Mouse (Mus musculus) hindbrain, embryonic 12.5 days (tissue): Measurements from ENCODE around the gene Prl8a2. TPM values are rescaled to one million over a fixed set of nuclear protein-coding genes. Genes with fewer than 3 reads are reported as not detected.
A peak's percentile ranks its signal among the peaks of the same experiment; 100 is the strongest.

Source experiments
- ATAC-seq: fragments of 200-750 bp; cut with Nextera tagmentation; 2 replicates; pipeline ENCODE4 v1.8.0; 2017; ENCODE audit warnings: moderate TSS enrichment; ENCODE audit not compliant: low FRiP score
- H3K27ac ChIP-seq: fragments of 300-500 bp; sonication (generic); 2 replicates; pipeline ENCODE4 v1.5.1; 2016; ENCODE audit warnings: mild to moderate bottlenecking
- H3K27me3 ChIP-seq: fragments of 300-500 bp; sonication (generic); 2 replicates; pipeline ENCODE4 v1.6.1; 2016; ENCODE audit warnings: mild to moderate bottlenecking
- H3K36me3 ChIP-seq: fragments of 300-500 bp; sonication (generic); 2 replicates; pipeline ENCODE4 v1.6.1; 2016; ENCODE audit warnings: mild to moderate bottlenecking
- H3K4me1 ChIP-seq: fragments of 300-500 bp; sonication (generic); 2 replicates; pipeline ENCODE4 v1.6.1; 2016
- H3K4me2 ChIP-seq: fragments of 300-500 bp; sonication (generic); replicated peaks from 2 replicates; pipeline ENCODE4 v1.6.1; 2016; ENCODE audit warnings: mild to moderate bottlenecking
- H3K4me3 ChIP-seq: fragments of 300-500 bp; sonication (generic); 2 replicates; pipeline ENCODE4 v1.5.1; 2016; ENCODE audit warnings: mild to moderate bottlenecking
- H3K9ac ChIP-seq: fragments of 300-500 bp; sonication (generic); 2 replicates; pipeline ENCODE4 v1.6.1; 2016; ENCODE audit warnings: mild to moderate bottlenecking, moderate library complexity
- H3K9me3 ChIP-seq: fragments of 300-500 bp; sonication (generic); replicated peaks from 2 replicates; pipeline ENCODE4 v1.6.1; 2016; ENCODE audit warnings: mild to moderate bottlenecking
- WGBS: fragments of 180-500 bp; shearing (Covaris S2); methylation state at CpG from one replicate; pipeline ENCODE4 v1.1.7; 2016; 5-methylcytosine and 5-hydroxymethylcytosine counted together
- polyA plus RNA-seq: library from polyadenylated mRNA; unstranded; fragments of >200 nt; fragmentation: Nextera tagmentation; extraction: Ambion mirVana; gene quantifications from 2 replicates; pipeline ENCODE4 v1.2.1, GENCODE M21; 2016

Prl8a2 gene
- polyA plus RNA-seq, result not detected in 2 replicates

DNA sequence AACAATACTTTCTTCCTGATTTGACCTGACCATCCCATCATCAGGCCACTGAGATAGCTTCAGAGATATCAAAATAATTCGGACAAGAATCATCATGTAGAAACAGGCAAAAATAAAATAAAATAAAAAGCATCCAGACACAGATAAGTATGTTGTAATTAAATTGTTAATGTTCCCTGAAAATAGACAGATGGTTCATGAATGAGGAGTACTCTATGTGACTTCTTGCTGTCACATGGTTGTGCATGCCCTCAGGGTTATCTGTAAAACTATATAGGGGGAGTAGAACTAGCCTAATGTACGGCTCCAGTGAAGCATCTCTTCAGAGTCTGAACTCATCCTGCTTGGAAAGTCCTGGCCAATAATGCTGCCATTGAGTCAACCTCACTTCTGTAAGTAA is at the start of gene Prl8a2:
Gene Prl8a2, plus strand, starts transcription at position 301 of the 400 bp plus-strand sequence.
- no peak within 1 kb of the TSS for H3K9ac ChIP-seq
- H3K4me3 ChIP-seq, result no peak within 1 kb of the TSS
- no peaks in the 10 kb centered on the region for H3K9me3 ChIP-seq
- no peak for ATAC-seq
- no peak within 1 kb of the TSS for H3K27ac ChIP-seq
- no peaks in the 10 kb centered on the region for H3K36me3 ChIP-seq
- H3K4me1 ChIP-seq, result no peaks in the 10 kb centered on the region
- H3K4me2 ChIP-seq, result no peak within 1 kb of the TSS
- H3K27me3 ChIP-seq, result no peaks in the 10 kb centered on the region
- 86% methylated on average over 2 of the region's 2 CpGs for WGBS

GRCm38 (mm10) chr13:27312334-27313225 is 32.9 kb upstream of the Prl8a2 start, which contains the start of gene Prl6a1:
TSS of gene Prl6a1 (plus strand) at chr13:27312627.
- no peak for ATAC-seq

DNA sequence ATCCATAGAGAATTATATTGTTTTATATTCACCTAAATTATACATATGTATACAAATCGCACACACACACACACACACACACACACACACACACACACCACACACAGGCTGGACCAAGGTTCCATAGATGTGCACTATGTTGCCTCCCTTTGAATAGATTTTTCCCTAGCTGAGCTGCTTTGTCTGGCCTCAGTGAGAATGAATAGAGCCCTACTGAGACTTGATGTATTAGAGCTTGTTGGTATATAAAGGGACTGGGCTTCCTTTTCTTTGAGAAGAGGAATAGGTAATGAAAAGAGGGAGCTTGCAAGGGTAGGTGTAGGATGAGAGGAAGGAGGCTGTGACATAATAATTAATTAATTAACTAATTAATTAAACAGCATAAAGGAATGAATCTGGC is 10.5 kb upstream of the Prl8a2 start:
- H3K4me3 ChIP-seq, result no peak overlapping the region
- ATAC-seq, result 0 out of 2 replicates have a peak, but pooled peaks have one; percentile 54
- no peaks in the 10 kb centered on the region for H3K27me3 ChIP-seq
- no peaks in the 10 kb centered on the region for H3K36me3 ChIP-seq
- 47% methylated on average over 1 of the region's 1 CpGs for WGBS
- H3K9ac ChIP-seq, result no peak overlapping the region
- no peak overlapping the region for H3K4me2 ChIP-seq
- H3K27ac ChIP-seq, result no peak overlapping the region
- H3K9me3 ChIP-seq, result no peaks in the 10 kb centered on the region
- no peaks in the 10 kb centered on the region for H3K4me1 ChIP-seq

More at GRCm38 (mm10) chr13:27312334-27313225, 32.9 kb upstream of the Prl8a2 start, which contains the start of gene Prl6a1:
- WGBS, result 76% methylated on average over 7 of the region's 7 CpGs
- H3K4me3 ChIP-seq, result no peak within 1 kb of the TSS
- H3K36me3 ChIP-seq, result no peaks in the 10 kb centered on the region
- no peaks in the 10 kb centered on the region for H3K9me3 ChIP-seq
- no peaks in the 10 kb centered on the region for H3K4me1 ChIP-seq
- H3K4me2 ChIP-seq, result no peak within 1 kb of the TSS
- no peak within 1 kb of the TSS for H3K27ac ChIP-seq
- no peaks in the 10 kb centered on the region for H3K27me3 ChIP-seq
- no peak within 1 kb of the TSS for H3K9ac ChIP-seq

DNA sequence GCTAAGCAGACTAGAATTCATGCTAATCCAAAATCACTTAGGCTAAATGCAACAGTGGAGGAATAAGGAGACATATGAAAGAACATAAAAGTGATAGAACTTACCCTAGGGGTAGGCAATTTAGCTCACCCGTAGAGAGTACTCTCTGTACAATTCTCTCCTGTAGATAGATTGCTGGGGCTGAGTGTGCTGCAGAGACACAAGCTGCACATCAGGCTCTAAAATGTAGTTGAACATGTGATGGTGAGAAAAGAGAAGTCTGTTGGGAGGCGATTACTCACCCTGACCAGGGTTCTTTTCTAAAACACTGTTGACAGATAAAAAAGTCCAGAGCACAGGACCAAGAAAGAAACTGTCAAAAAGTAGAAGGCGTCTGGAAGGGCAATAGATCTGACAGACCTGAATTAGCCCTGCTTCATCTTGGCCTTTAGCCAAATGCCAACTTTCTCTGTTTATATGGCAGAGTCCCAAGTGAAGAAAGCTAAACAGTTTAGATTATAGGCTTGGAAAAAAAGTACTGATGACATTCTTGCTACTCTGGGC is 2.7 kb upstream of the Prl8a2 start:
- H3K36me3 ChIP-seq, result no peaks in the 10 kb centered on the region
- H3K4me3 ChIP-seq, result no peak overlapping the region
- 71% methylated on average over 3 of the region's 3 CpGs for WGBS
- no peak for ATAC-seq
- no peaks in the 10 kb centered on the region for H3K27me3 ChIP-seq
- no peaks in the 10 kb centered on the region for H3K4me1 ChIP-seq
- no peaks in the 10 kb centered on the region for H3K9me3 ChIP-seq
- H3K4me2 ChIP-seq, result no peak overlapping the region
- no peak overlapping the region for H3K9ac ChIP-seq
- H3K27ac ChIP-seq, result no peak overlapping the region

DNA sequence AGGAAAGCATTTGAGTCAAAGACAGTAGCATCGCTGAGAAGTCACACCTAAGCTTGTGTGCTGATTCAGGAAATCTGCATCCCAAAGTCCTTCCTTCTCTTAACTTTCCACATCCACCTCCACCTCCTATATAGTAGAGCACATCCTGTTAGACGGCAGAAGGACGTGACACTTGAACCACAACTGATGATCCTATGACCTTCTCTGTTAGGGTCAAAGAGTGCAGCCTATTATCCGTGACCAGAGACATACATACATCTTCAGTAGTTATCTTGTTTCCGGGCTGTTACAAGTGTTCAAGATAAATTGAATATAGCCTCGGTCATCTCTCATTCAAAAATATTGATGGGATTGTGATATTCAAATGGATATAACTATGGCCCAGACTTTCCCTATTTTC is 45.3 kb downstream of the Prl8a2 start, which contains the start of gene Prl2b1:
Gene Prl2b1, minus strand, starts transcription at position 101 of the 400 bp plus-strand sequence.
- no peak for ATAC-seq
- Histone ChIP-seq H3K9me3 (no peaks in the 10 kb centered on the region), H3K36me3 (no peaks in the 10 kb centered on the region), H3K9ac (no peak within 1 kb of the TSS), H3K4me1 (no peaks in the 10 kb centered on the region), H3K27ac (no peak within 1 kb of the TSS), H3K4me3 (no peak within 1 kb of the TSS), H3K27me3 (no peaks in the 10 kb centered on the region), H3K4me2 (no peak within 1 kb of the TSS)
- WGBS, result 78% methylated on average over 6 of the region's 6 CpGs

DNA sequence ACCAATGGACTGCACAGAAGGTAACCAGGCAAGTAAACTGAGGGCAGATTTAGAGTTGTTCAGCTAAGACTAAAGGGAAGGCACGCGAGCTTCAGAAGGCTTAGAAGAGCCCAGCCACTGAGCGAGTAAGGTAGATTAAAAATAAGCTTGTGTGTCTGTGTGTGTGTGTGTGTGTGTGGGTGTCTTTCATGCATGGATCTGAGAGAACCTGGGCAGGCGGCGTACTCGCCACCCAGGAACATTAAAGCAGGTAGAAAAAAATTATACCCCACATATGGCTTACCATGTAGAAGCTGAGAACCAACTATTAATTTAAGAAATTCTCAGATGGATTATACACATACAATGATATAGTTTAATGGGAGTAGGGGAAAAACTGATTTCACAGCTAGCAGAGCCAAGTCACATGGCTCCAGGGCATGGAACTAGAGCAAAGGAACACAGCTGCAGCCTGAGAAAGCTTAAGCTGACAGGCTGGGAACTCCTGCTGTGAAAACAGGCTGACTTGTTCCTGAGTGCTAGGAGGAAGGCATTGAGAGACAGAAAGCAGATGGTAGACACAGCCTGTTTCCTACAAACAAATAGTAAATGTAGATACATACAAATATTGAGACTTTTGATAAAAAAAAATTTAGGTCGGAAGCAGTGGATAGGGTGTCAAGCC is 53.7 kb downstream of the Prl8a2 start:
- WGBS, result 86% methylated on average over 7 of the region's 7 CpGs
- Histone ChIP-seq H3K4me2 (no peak overlapping the region), H3K9ac (no peak overlapping the region), H3K4me3 (no peak overlapping the region), H3K9me3 (no peaks in the 10 kb centered on the region), H3K27ac (no peak overlapping the region), H3K27me3 (no peaks in the 10 kb centered on the region), H3K4me1 (no peaks in the 10 kb centered on the region), H3K36me3 (no peaks in the 10 kb centered on the region)
- peak; percentile 56; the same call in 1 of the 2 replicates for ATAC-seq

Other genes starting within 250 kb of the Prl8a2 start
- not detected in 2 replicates for gene Prl3d2, start 224.0 kb upstream of the Prl8a2 start, polyA plus RNA-seq
- gene Prl3d3, start 188.9 kb upstream of the Prl8a2 start, polyA plus RNA-seq, result not detected in 2 replicates
- not detected in 2 replicates for gene Prl3c1, start 149.0 kb upstream of the Prl8a2 start, polyA plus RNA-seq
- not detected in 2 replicates for gene Prl3b1, start 103.8 kb upstream of the Prl8a2 start, polyA plus RNA-seq
- not detected in 2 replicates for gene Prl3a1, start 86.2 kb upstream of the Prl8a2 start, polyA plus RNA-seq
- not detected in 2 replicates for gene Prl6a1, start 33.0 kb upstream of the Prl8a2 start, polyA plus RNA-seq
- gene Prl2b1, start 45.2 kb downstream of the Prl8a2 start, polyA plus RNA-seq, result not detected in 2 replicates
- not detected in 2 replicates for gene Prl8a6, start 93.0 kb downstream of the Prl8a2 start, polyA plus RNA-seq
- gene Prl8a8, start 167.5 kb downstream of the Prl8a2 start, polyA plus RNA-seq, result not detected in 2 replicates
- not detected in 2 replicates for gene Prl8a9, start 218.9 kb downstream of the Prl8a2 start, polyA plus RNA-seq
- not detected in 2 replicates for gene Prl8a1, start 236.5 kb downstream of the Prl8a2 start, polyA plus RNA-seq